Mouse (Mus musculus) liver, embryonic 12.5 days (tissue): ENCODE results near the gene Sox1. TPM values are rescaled to one million over a fixed set of nuclear protein-coding genes. Genes with fewer than 3 reads are reported as not detected.
A peak's percentile ranks its signal among the peaks of the same experiment; 100 is the strongest.

ENCODE experiments used
- ATAC-seq: fragments of 200-750 bp; cut with Nextera tagmentation; 2 replicates; pipeline ENCODE4 v1.8.0; 2017; ENCODE audit warnings: moderate number of reproducible peaks, mild to moderate bottlenecking, moderate library complexity
- H3K27ac ChIP-seq: fragments of 300-500 bp; sonication (generic); 2 replicates; pipeline ENCODE4 v1.5.1; 2016; ENCODE audit warnings: mild to moderate bottlenecking
- H3K27me3 ChIP-seq: fragments of 300-500 bp; sonication (generic); replicated peaks from 2 replicates; pipeline ENCODE4 v1.6.1; 2016; ENCODE audit warnings: mild to moderate bottlenecking, moderate library complexity
- H3K36me3 ChIP-seq: fragments of 300-500 bp; sonication (generic); 2 replicates; pipeline ENCODE4 v1.6.1; 2016; ENCODE audit warnings: mild to moderate bottlenecking, moderate library complexity
- H3K4me1 ChIP-seq: fragments of 300-500 bp; sonication (generic); 2 replicates; pipeline ENCODE4 v1.6.1; 2016
- H3K4me2 ChIP-seq: fragments of 300-500 bp; sonication (generic); 2 replicates; pipeline ENCODE4 v1.6.1; 2016; ENCODE audit warnings: mild to moderate bottlenecking, moderate library complexity
- H3K4me3 ChIP-seq: fragments of 300-500 bp; sonication (generic); 2 replicates; pipeline ENCODE4 v1.5.1; 2016; ENCODE audit warnings: mild to moderate bottlenecking, moderate library complexity
- H3K9ac ChIP-seq: fragments of 300-500 bp; sonication (generic); 2 replicates; pipeline ENCODE4 v1.6.1; 2016; ENCODE audit warnings: mild to moderate bottlenecking, moderate library complexity
- H3K9me3 ChIP-seq: fragments of 300-500 bp; sonication (generic); replicated peaks from 2 replicates; pipeline ENCODE4 v1.6.1; 2016; ENCODE audit warnings: mild to moderate bottlenecking, moderate library complexity
- WGBS: fragments of 180-500 bp; shearing (Covaris S2); methylation state at CpG from one replicate; pipeline ENCODE4 v1.1.7; 2016; ENCODE audit not compliant: insufficient replicate concordance; 5-methylcytosine and 5-hydroxymethylcytosine counted together
- polyA plus RNA-seq: library from polyadenylated mRNA; unstranded; fragments of >200 nt; fragmentation: Nextera tagmentation; extraction: Ambion mirVana; gene quantifications from 2 replicates; pipeline ENCODE4 v1.2.1, GENCODE M21; 2016

The Sox1 gene
- not detected in 2 replicates for polyA plus RNA-seq

GRCm38 (mm10) chr8:12395071-12396031, at the start of gene Sox1:
Gene Sox1 (plus strand): TSS chr8:12395295.
- Histone ChIP-seq H3K4me2 (peak within 1 kb of the TSS; percentile 54), H3K4me1 (0 out of 2 replicates have a peak, but pooled peaks cover 19% of the 10 kb centered on the region), H3K27ac (no peak within 1 kb of the TSS), H3K27me3 (peaks cover 97% of the 10 kb centered on the region), H3K4me3 (peak within 1 kb of the TSS; percentile 39), H3K9ac (no peak within 1 kb of the TSS), H3K9me3 (no peaks in the 10 kb centered on the region), H3K36me3 (no peaks in the 10 kb centered on the region)
- ATAC-seq, result no peak
- 1% methylated on average over 77 of the region's 89 CpGs for WGBS

- no peak overlapping the region for H3K4me2 ChIP-seq
- H3K27ac ChIP-seq, result no peak overlapping the region
- WGBS, result 53% methylated on average over 4 of the region's 4 CpGs
- no peaks in the 10 kb centered on the region for H3K4me1 ChIP-seq
- no peak overlapping the region for H3K9ac ChIP-seq
- no peak overlapping the region for H3K4me3 ChIP-seq
- H3K36me3 ChIP-seq, result no peaks in the 10 kb centered on the region
- no peaks in the 10 kb centered on the region for H3K9me3 ChIP-seq
- no peak for ATAC-seq
- H3K27me3 ChIP-seq, result no peaks in the 10 kb centered on the region
Observed at GRCm38 (mm10) chr8:12345881-12346280, 49.2 kb upstream of the Sox1 start.

GRCm38 (mm10) chr8:12346870-12347269, 48.2 kb upstream of the Sox1 start:
- H3K9ac ChIP-seq, result no peak overlapping the region
- no peaks in the 10 kb centered on the region for H3K36me3 ChIP-seq
- H3K9me3 ChIP-seq, result no peaks in the 10 kb centered on the region
- no peak overlapping the region for H3K4me2 ChIP-seq
- no peak for ATAC-seq
- no peak overlapping the region for H3K27ac ChIP-seq
- H3K27me3 ChIP-seq, result no peaks in the 10 kb centered on the region
- 74% methylated on average over 11 of the region's 11 CpGs for WGBS
- H3K4me1 ChIP-seq, result no peaks in the 10 kb centered on the region
- H3K4me3 ChIP-seq, result no peak overlapping the region

- 81% methylated on average over 1 of the region's 1 CpGs for WGBS
- ATAC-seq, result no peak
- H3K4me3 ChIP-seq, result no peak overlapping the region
- no peak overlapping the region for H3K9ac ChIP-seq
- H3K4me1 ChIP-seq, result no peaks in the 10 kb centered on the region
- H3K27me3 ChIP-seq, result no peaks in the 10 kb centered on the region
- no peak overlapping the region for H3K4me2 ChIP-seq
- H3K9me3 ChIP-seq, result no peaks in the 10 kb centered on the region
- H3K36me3 ChIP-seq, result no peaks in the 10 kb centered on the region
- H3K27ac ChIP-seq, result no peak overlapping the region
Observed at GRCm38 (mm10) chr8:12348306-12348705, 46.8 kb upstream of the Sox1 start.

- 53% methylated on average over 2 of the region's 2 CpGs for WGBS
- Histone ChIP-seq H3K4me2 (no peak overlapping the region), H3K9ac (no peak overlapping the region), H3K4me3 (no peak overlapping the region), H3K4me1 (no peaks in the 10 kb centered on the region), H3K27ac (no peak overlapping the region), H3K36me3 (no peaks in the 10 kb centered on the region), H3K27me3 (no peaks in the 10 kb centered on the region), H3K9me3 (no peaks in the 10 kb centered on the region)
- ATAC-seq, result no peak
Observed at GRCm38 (mm10) chr8:12349591-12349990, 45.5 kb upstream of the Sox1 start.

GRCm38 (mm10) chr8:12351121-12351520, 44.0 kb upstream of the Sox1 start:
- H3K27me3 ChIP-seq, result no peaks in the 10 kb centered on the region
- no peak overlapping the region for H3K27ac ChIP-seq
- no peaks in the 10 kb centered on the region for H3K4me1 ChIP-seq
- H3K9ac ChIP-seq, result no peak overlapping the region
- ATAC-seq, result no peak
- H3K9me3 ChIP-seq, result no peaks in the 10 kb centered on the region
- H3K36me3 ChIP-seq, result no peaks in the 10 kb centered on the region
- H3K4me3 ChIP-seq, result no peak overlapping the region
- no peak overlapping the region for H3K4me2 ChIP-seq

- Histone ChIP-seq H3K4me2 (no peak overlapping the region), H3K27ac (no peak overlapping the region), H3K9ac (no peak overlapping the region), H3K36me3 (no peaks in the 10 kb centered on the region), H3K4me1 (no peaks in the 10 kb centered on the region), H3K4me3 (no peak overlapping the region), H3K27me3 (no peaks in the 10 kb centered on the region), H3K9me3 (no peaks in the 10 kb centered on the region)
- 70% methylated on average over 10 of the region's 10 CpGs for WGBS
- ATAC-seq, result no peak
Observed at GRCm38 (mm10) chr8:12354406-12355025, 40.6 kb upstream of the Sox1 start.

GRCm38 (mm10) chr8:12368161-12368560, 26.9 kb upstream of the Sox1 start:
- H3K36me3 ChIP-seq, result no peaks in the 10 kb centered on the region
- no peaks in the 10 kb centered on the region for H3K9me3 ChIP-seq
- no peak overlapping the region for H3K27ac ChIP-seq
- H3K4me2 ChIP-seq, result no peak overlapping the region
- H3K4me3 ChIP-seq, result no peak overlapping the region
- no peak for ATAC-seq
- no peak overlapping the region for H3K9ac ChIP-seq
- 52% methylated on average over 7 of the region's 7 CpGs for WGBS
- H3K27me3 ChIP-seq, result peaks cover 11% of the 10 kb centered on the region
- H3K4me1 ChIP-seq, result no peaks in the 10 kb centered on the region

- Histone ChIP-seq H3K9me3 (no peaks in the 10 kb centered on the region), H3K4me1 (no peaks in the 10 kb centered on the region), H3K27ac (no peak overlapping the region), H3K9ac (no peak overlapping the region), H3K4me3 (no peak overlapping the region), H3K36me3 (no peaks in the 10 kb centered on the region), H3K4me2 (no peak overlapping the region), H3K27me3 (peaks cover 11% of the 10 kb centered on the region)
- WGBS, result 58% methylated on average over 6 of the region's 6 CpGs
- ATAC-seq, result no peak
Observed at GRCm38 (mm10) chr8:12368856-12369255, 26.2 kb upstream of the Sox1 start.

GRCm38 (mm10) chr8:12381111-12381510, 14.0 kb upstream of the Sox1 start:
- Histone ChIP-seq H3K4me3 (no peak overlapping the region), H3K4me1 (peaks cover 7% of the 10 kb centered on the region; the same call in 1 of the 2 replicates), H3K4me2 (no peak overlapping the region), H3K36me3 (no peaks in the 10 kb centered on the region), H3K9ac (no peak overlapping the region), H3K27ac (no peak overlapping the region), H3K9me3 (no peaks in the 10 kb centered on the region), H3K27me3 (peaks cover 72% of the 10 kb centered on the region)
- WGBS, result 40% methylated on average over 3 of the region's 3 CpGs
- no peak for ATAC-seq

GRCm38 (mm10) chr8:12382707-12383561, 12.2 kb upstream of the Sox1 start:
- Histone ChIP-seq H3K4me2 (no peak overlapping the region), H3K27me3 (peaks cover 90% of the 10 kb centered on the region), H3K4me3 (no peak overlapping the region), H3K4me1 (peaks cover 7% of the 10 kb centered on the region; the same call in 1 of the 2 replicates), H3K9ac (no peak overlapping the region), H3K9me3 (no peaks in the 10 kb centered on the region), H3K27ac (no peak overlapping the region), H3K36me3 (no peaks in the 10 kb centered on the region)
- no peak for ATAC-seq
- WGBS, result 6% methylated on average over 21 of the region's 21 CpGs
